Mouse (Mus musculus): ENCODE measurements around the gene Vip. TPM values are rescaled to one million over a fixed set of nuclear protein-coding genes. Genes with fewer than 3 reads are reported as not detected.

The Vip gene
- total RNA-seq, 1 experiment from 2014 or later: not detected

Other genes starting within 250 kb of the Vip start
- gene Syne1, start 87.7 kb upstream of the Vip start, total RNA-seq (2017): 68.5 and 71.5 TPM in 2 replicates
- gene Myct1, start 45.4 kb upstream of the Vip start, total RNA-seq (2017): 0.74 and 0.81 TPM in 2 replicates
- gene Fbxo5, start 166.4 kb downstream of the Vip start, total RNA-seq (2017): 6.1 and 7.8 TPM in 2 replicates
- 27.7 and 31.0 TPM in 2 replicates for gene Mtrf1l, start 184.7 kb downstream of the Vip start, total RNA-seq (2017)

Data from neutrophil, adult 5-6 weeks (primary cell).